Comparison of ENCODE assay signal across 8 mouse cellular contexts in genomic region chr10:85927676-85928445, GRCm38 (mm10). TPM values are rescaled to one million over a fixed set of nuclear protein-coding genes. Genes with fewer than 3 reads are reported as not detected.
DNase-seq lines count a peak whose midpoint lies in the region; ATAC-seq lines count a peak whose summit lies in the region.

TSS of gene Ascl4 (plus strand) at chr10:85927681.

- WGBS in forebrain, embryonic 12.5 days: 2% methylated on average over 23 of the region's 23 CpGs
- WGBS in lung, embryonic 15.5 days: 1% methylated on average over 23 of the region's 23 CpGs
- 2% methylated on average over 23 of the region's 23 CpGs for WGBS in stomach, embryonic 15.5 days

- H3K9ac ChIP-seq in forebrain, embryonic 12.5 days: peak within 1 kb of the TSS; percentile 60
- peak within 1 kb of the TSS; percentile 35; the same call in 1 of the 2 replicates for H3K9ac ChIP-seq in lung, embryonic 15.5 days
- no peak within 1 kb of the TSS for H3K9ac ChIP-seq in stomach, embryonic 15.5 days

- 0 out of 2 replicates have a peak within 1 kb of the TSS, but pooled peaks have one; percentile 31 for H3K27ac ChIP-seq in forebrain, embryonic 12.5 days
- H3K27ac ChIP-seq in lung, embryonic 15.5 days: no peak within 1 kb of the TSS
- no peak within 1 kb of the TSS for H3K27ac ChIP-seq in stomach, embryonic 15.5 days

- H3K9me3 ChIP-seq in forebrain, embryonic 12.5 days: no peaks in the 10 kb centered on the region
- no peaks in the 10 kb centered on the region for H3K9me3 ChIP-seq in lung, embryonic 15.5 days
- H3K9me3 ChIP-seq in stomach, embryonic 15.5 days: no peaks in the 10 kb centered on the region

- peaks cover 23% of the 10 kb centered on the region for H3K27me3 ChIP-seq in forebrain, embryonic 12.5 days
- peaks cover 21% of the 10 kb centered on the region for H3K27me3 ChIP-seq in lung, embryonic 15.5 days
- peaks cover 7% of the 10 kb centered on the region; the same call in 1 of the 2 replicates for H3K27me3 ChIP-seq in stomach, embryonic 15.5 days (replicated peaks)

- no peaks in the 10 kb centered on the region for H3K36me3 ChIP-seq in forebrain, embryonic 12.5 days (replicated peaks)
- no peaks in the 10 kb centered on the region for H3K36me3 ChIP-seq in lung, embryonic 15.5 days
- H3K36me3 ChIP-seq in stomach, embryonic 15.5 days: no peaks in the 10 kb centered on the region

- peak within 1 kb of the TSS; percentile 54 for H3K4me3 ChIP-seq in forebrain, embryonic 12.5 days (replicated peaks)
- peak within 1 kb of the TSS; percentile 54 for H3K4me3 ChIP-seq in lung, embryonic 15.5 days
- peak within 1 kb of the TSS; percentile 53 for H3K4me3 ChIP-seq in stomach, embryonic 15.5 days (replicated peaks)

- peak; percentile 27; the same call in 1 of the 2 replicates for ATAC-seq in forebrain, embryonic 12.5 days (ENCODE audit: low FRiP score)
- ATAC-seq in lung, embryonic 15.5 days (ENCODE audit: borderline replicate concordance, extremely low read depth, low FRiP score, low TSS enrichment): peak; percentile 19; the same call in 1 of the 2 replicates
- ATAC-seq in stomach, embryonic 15.5 days (ENCODE audit: insufficient read depth, low FRiP score, low read depth): no peak

- peak within 1 kb of the TSS; percentile 84 for H3K4me2 ChIP-seq in forebrain, embryonic 12.5 days
- peak within 1 kb of the TSS; percentile 96 for H3K4me2 ChIP-seq in lung, embryonic 15.5 days
- peak within 1 kb of the TSS; percentile 97 for H3K4me2 ChIP-seq in stomach, embryonic 15.5 days

- DNase-seq in ovary, postnatal 10 days (ENCODE audit: low spot score): peak; percentile 5
- no peak for DNase-seq in ovary, postnatal 14 days (ENCODE audit: low spot score)
- DNase-seq in adrenal gland, postnatal 36 days: peak; percentile 17 to 29
- peak; percentile 51 for DNase-seq in kidney, adult 18-20 months
- no peak for DNase-seq in left cerebral cortex, adult 11 months (ENCODE audit: low spot score)

- peaks cover 22% of the 10 kb centered on the region for H3K4me1 ChIP-seq in forebrain, embryonic 12.5 days
- H3K4me1 ChIP-seq in lung, embryonic 15.5 days: peaks cover 20% of the 10 kb centered on the region; the same call in 1 of the 2 replicates
- peaks cover 11% of the 10 kb centered on the region for H3K4me1 ChIP-seq in stomach, embryonic 15.5 days

RNA-seq across cellular contexts. Expression of gene Ascl4, which starts in this region (rescaled TPM):
- total RNA-seq in adrenal gland, postnatal 36 days (2021): not detected
- polyA plus RNA-seq in forebrain, embryonic 12.5 days (2016; fragmentation: Nextera tagmentation; extraction: Ambion mirVana): 0.56 and 0.82 TPM in 2 replicates
- polyA plus RNA-seq in lung, embryonic 15.5 days (2015; fragmentation: Nextera tagmentation; extraction: Ambion mirVana): 0.19 and 0.33 TPM in 2 replicates
- 0.35 and 0.37 TPM in 2 replicates for polyA plus RNA-seq in stomach, embryonic 15.5 days (2015; fragmentation: Nextera tagmentation; extraction: Ambion mirVana)

Comparison
In these comparisons a context has a peak if more than half of its experiments do, and no peak if none do; other contexts are left out.
1. DNase-seq: peak in ovary, postnatal 10 days (single experiment) and kidney, adult 18-20 months (single experiment); none in ovary, postnatal 14 days (single experiment) and left cerebral cortex, adult 11 months (single experiment).
2. Peak in DNase-seq in adrenal gland, postnatal 36 days; RNA of the gene not detected or under 1 TPM.
3. Peak in ATAC-seq, H3K4me3 ChIP-seq, H3K27ac ChIP-seq, H3K9ac ChIP-seq and H3K4me2 ChIP-seq in forebrain, embryonic 12.5 days; RNA of the gene not detected or under 1 TPM.
4. Peak in ATAC-seq, H3K4me3 ChIP-seq, H3K9ac ChIP-seq and H3K4me2 ChIP-seq in lung, embryonic 15.5 days; RNA of the gene not detected or under 1 TPM.
5. Peak in every context shown above with its lines, with median percentiles within 50 percentile points of each other: H3K4me2 ChIP-seq and H3K4me3 ChIP-seq.